Mouse (Mus musculus) midbrain, postnatal 0 days (tissue): ENCODE results near the gene Slc6a21. TPM values are rescaled to one million over a fixed set of nuclear protein-coding genes. Genes with fewer than 3 reads are reported as not detected.

Experiments
- ATAC-seq: fragments of 200-750 bp; cut with Nextera tagmentation; 2 replicates; pipeline ENCODE4 v1.8.0; 2017; ENCODE audit warnings: moderate number of reproducible peaks, mild to moderate bottlenecking, moderate TSS enrichment, moderate library complexity; ENCODE audit not compliant: low FRiP score
- DNase-seq: peaks from one replicate; pipeline ENCODE4 v3.0.0-alpha.2; 2015; ENCODE audit warnings: low spot score
- H3K27ac ChIP-seq: fragments of 300-500 bp; sonication (generic); 2 replicates; pipeline ENCODE4 v1.5.1; 2014; ENCODE audit warnings: low read depth, mild to moderate bottlenecking, low read length, mixed read lengths
- H3K27me3 ChIP-seq: fragments of 300-500 bp; sonication (generic); 2 replicates; pipeline ENCODE4 v1.6.1; 2014; ENCODE audit warnings: low read length, control low read depth, mixed read lengths; ENCODE audit not compliant: insufficient read depth
- H3K36me3 ChIP-seq: fragments of 300-500 bp; sonication (generic); 2 replicates; pipeline ENCODE4 v1.6.1; 2014; ENCODE audit warnings: low read length, control low read depth, mixed read lengths; ENCODE audit not compliant: insufficient read depth
- H3K4me1 ChIP-seq: fragments of 300-500 bp; sonication (generic); 2 replicates; pipeline ENCODE4 v1.6.1; 2014; ENCODE audit warnings: mild to moderate bottlenecking, control low read depth, antibody characterized with exemption, low read length, mixed read lengths; ENCODE audit not compliant: insufficient read depth
- H3K4me2 ChIP-seq: fragments of 300-500 bp; sonication (generic); 2 replicates; pipeline ENCODE4 v1.6.1; 2014; ENCODE audit warnings: low read depth, mild to moderate bottlenecking, low read length, mixed read lengths; ENCODE audit not compliant: poor library complexity, severe bottlenecking
- H3K4me3 ChIP-seq: fragments of 300-500 bp; sonication (generic); 2 replicates; pipeline ENCODE4 v1.5.1; 2014; ENCODE audit warnings: low read depth, mild to moderate bottlenecking, low read length, moderate library complexity
- H3K9ac ChIP-seq: fragments of 300-500 bp; sonication (generic); replicated peaks from 2 replicates; pipeline ENCODE4 v1.6.1; 2014; ENCODE audit warnings: mild to moderate bottlenecking, low read length, moderate library complexity, mixed read lengths; ENCODE audit not compliant: poor library complexity, severe bottlenecking
- H3K9me3 ChIP-seq: fragments of 300-500 bp; sonication (generic); 2 replicates; pipeline ENCODE4 v1.6.1; 2016; ENCODE audit warnings: low read length, control low read depth
- CTCF ChIP-seq: IDR thresholded peaks from 2 replicates; pipeline ENCODE4 v1.5.1; 2016; ENCODE audit warnings: antibody characterized with exemption, mild to moderate bottlenecking
- WGBS: fragments of 180-500 bp; shearing (Covaris S2); extraction: QIAGEN DNeasy Blood & Tissue Kit; methylation state at CpG from one replicate; pipeline ENCODE4 v1.1.7; 2014; 5-methylcytosine and 5-hydroxymethylcytosine counted together
- polyA plus RNA-seq: library from polyadenylated mRNA; unstranded; fragments of >200 nt; fragmentation: Nextera tagmentation; extraction: Ambion mirVana; gene quantifications from 2 replicates; pipeline ENCODE4 v1.2.1, GENCODE M21; 2015
- total RNA-seq: library from RNA; depleted of rRNA; stranded (reverse); fragments of >200 nt; gene quantifications from 2 replicates; pipeline ENCODE4 v1.2.3, GENCODE M21; 2014

Slc6a21 gene
- total and polyA plus RNA-seq, 2 experiments from 2014 or later, result not detected

GRCm38 (mm10) chr7:45237747-45238699 lies 39.3 kb upstream of the Slc6a21 start:
- no peak overlapping the region for H3K4me3 ChIP-seq
- H3K4me1 ChIP-seq, result peaks cover 12% of the 10 kb centered on the region
- no peak overlapping the region for H3K4me2 ChIP-seq
- H3K9me3 ChIP-seq, result no peaks in the 10 kb centered on the region
- no peak overlapping the region for H3K27ac ChIP-seq
- H3K27me3 ChIP-seq, result peaks cover 5% of the 10 kb centered on the region; the same call in 1 of the 2 replicates
- TF ChIP-seq CTCF, result no peak
- no peak overlapping the region for H3K9ac ChIP-seq
- ATAC-seq (no peak), DNase-seq (no peak)
- no peaks in the 10 kb centered on the region for H3K36me3 ChIP-seq
- 78% methylated on average over 17 of the region's 17 CpGs for WGBS

GRCm38 (mm10) chr7:45238723-45239496 lies 38.4 kb upstream of the Slc6a21 start, which contains the start of gene Cd37:
Gene Cd37, minus strand, starts transcription at chr7:45239115.
- Histone ChIP-seq H3K4me1 (peaks cover 12% of the 10 kb centered on the region), H3K4me3 (no peak within 1 kb of the TSS), H3K9ac (no peak within 1 kb of the TSS), H3K4me2 (no peak within 1 kb of the TSS), H3K9me3 (no peaks in the 10 kb centered on the region), H3K27me3 (peaks cover 5% of the 10 kb centered on the region; the same call in 1 of the 2 replicates), H3K36me3 (no peaks in the 10 kb centered on the region), H3K27ac (no peak within 1 kb of the TSS)
- ATAC-seq (no peak), DNase-seq (no peak)
- WGBS, result 41% methylated on average over 20 of the region's 20 CpGs
- TF ChIP-seq CTCF, result no peak

- no peak for DNase-seq
- Histone ChIP-seq H3K27me3 (no peaks in the 10 kb centered on the region), H3K27ac (no peak overlapping the region), H3K4me3 (no peak overlapping the region), H3K36me3 (no peaks in the 10 kb centered on the region), H3K9ac (no peak overlapping the region), H3K9me3 (no peaks in the 10 kb centered on the region), H3K4me2 (peak overlapping the region; percentile 74), H3K4me1 (peaks cover 5% of the 10 kb centered on the region; the same call in 1 of the 2 replicates)
- no peak for ATAC-seq
- 57% methylated on average over 7 of the region's 7 CpGs for WGBS
- TF ChIP-seq CTCF, result no peak
Measured at GRCm38 (mm10) chr7:45240109-45240508, 37.2 kb upstream of the Slc6a21 start.

GRCm38 (mm10) chr7:45240633-45241388 lies 36.5 kb upstream of the Slc6a21 start, which contains the start of gene Slc6a16:
Gene Slc6a16, plus strand, starts transcription at chr7:45241085.
- WGBS, result 7% methylated on average over 50 of the region's 53 CpGs
- H3K4me3 ChIP-seq, result peak within 1 kb of the TSS; percentile 44
- DNase-seq (peak; percentile 77), ATAC-seq (peak; percentile 69)
- H3K4me1 ChIP-seq, result peaks cover 3% of the 10 kb centered on the region; the same call in 1 of the 2 replicates
- peak within 1 kb of the TSS; percentile 51 for H3K9ac ChIP-seq
- no peaks in the 10 kb centered on the region for H3K27me3 ChIP-seq
- no peak within 1 kb of the TSS for H3K27ac ChIP-seq
- H3K4me2 ChIP-seq, result peak within 1 kb of the TSS; percentile 74
- H3K9me3 ChIP-seq, result no peaks in the 10 kb centered on the region
- H3K36me3 ChIP-seq, result no peaks in the 10 kb centered on the region
- peak; percentile 28 for TF ChIP-seq CTCF

- DNase-seq, result no peak
- no peak for ATAC-seq
- TF ChIP-seq CTCF, result no peak
- Histone ChIP-seq H3K9me3 (no peaks in the 10 kb centered on the region), H3K4me1 (peaks cover 3% of the 10 kb centered on the region; the same call in 1 of the 2 replicates), H3K27ac (no peak overlapping the region), H3K4me3 (peak overlapping the region; percentile 44; the same call in 1 of the 2 replicates), H3K9ac (peak overlapping the region; percentile 51; the same call in 1 of the 2 replicates), H3K36me3 (no peaks in the 10 kb centered on the region), H3K4me2 (peak overlapping the region; percentile 74), H3K27me3 (no peaks in the 10 kb centered on the region)
- WGBS, result 80% methylated on average over 6 of the region's 6 CpGs
Measured at GRCm38 (mm10) chr7:45241389-45241749, 35.9 kb upstream of the Slc6a21 start.
